Mouse (Mus musculus): Measurements from ENCODE around the gene Cyp17a1. TPM values are rescaled to one million over a fixed set of nuclear protein-coding genes. Genes with fewer than 3 reads are reported as not detected.
A peak's percentile ranks its signal among the peaks of the same experiment; 100 is the strongest.

Cyp17a1 gene
- polyA plus RNA-seq, 1 experiment = 0.14 TPM

DNA sequence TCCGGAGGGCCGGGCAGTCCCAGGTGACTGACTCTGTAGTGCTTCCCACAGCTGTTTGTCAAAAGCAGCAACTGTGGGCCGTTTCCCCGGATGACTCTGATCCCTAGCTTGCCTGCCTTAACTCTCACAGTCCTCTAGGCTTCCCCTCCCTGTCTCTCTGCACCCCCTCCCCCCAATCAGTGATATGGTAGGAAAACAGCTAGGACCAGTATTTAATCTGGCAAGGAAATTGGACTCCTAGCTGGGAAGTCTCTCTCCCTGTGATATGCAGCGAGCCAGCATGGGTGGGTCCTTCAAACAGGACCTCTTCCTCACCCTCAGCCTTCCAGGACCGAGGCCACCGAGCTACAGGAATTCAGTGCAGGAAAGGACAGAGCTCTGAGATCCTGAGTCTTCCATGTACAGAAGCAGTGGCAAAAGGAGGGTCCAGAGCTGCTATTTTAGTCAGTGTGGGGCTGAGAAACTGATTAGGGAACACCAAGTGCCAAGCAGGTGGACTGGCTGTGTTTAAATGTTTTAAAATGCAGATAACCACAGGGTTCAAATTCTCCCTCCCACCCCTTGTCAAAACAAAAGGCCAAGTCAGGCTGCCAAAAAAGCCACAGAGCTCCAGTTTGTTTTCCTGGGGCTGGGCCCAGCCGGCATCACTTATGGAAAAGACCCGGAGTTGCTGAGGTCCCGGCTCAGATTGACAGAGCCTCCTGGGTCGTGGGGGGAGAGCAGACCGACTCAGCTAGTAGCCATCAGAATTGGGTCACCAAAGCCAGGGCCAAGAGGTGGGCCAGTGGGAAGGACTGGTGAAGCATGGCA is 28.0 kb downstream of the Cyp17a1 start:
- peaks cover 9% of the 10 kb centered on the region for H3K36me3 ChIP-seq (ENCODE audit: control insufficient read depth, insufficient read depth, low read length)
- no peaks in the 10 kb centered on the region for H3K27me3 ChIP-seq (ENCODE audit: control insufficient read depth, insufficient read depth, low read length)
- H3K4me3 ChIP-seq (ENCODE audit: extremely low read depth, insufficient read depth, insufficient read length) = no peak overlapping the region
- H3K4me1 ChIP-seq (ENCODE audit: control insufficient read depth, insufficient read depth, insufficient read length) = peaks cover 3% of the 10 kb centered on the region; the same call in 1 of the 2 replicates
- DNase-seq (ENCODE audit: low read depth in 1 of 2, low spot score in 2 of 2) = no peak
- peak overlapping the region; percentile 31; the same call in 1 of the 2 replicates for H3K27ac ChIP-seq (ENCODE audit: insufficient read depth, low read length)
- TF ChIP-seq POLR2A (IDR thresholded peaks at IDR 0.05; ENCODE audit: low read depth, low read length) = no peak
- no peak for TF ChIP-seq CTCF (IDR thresholded peaks at IDR 0.05; ENCODE audit: extremely low read depth, insufficient read depth, insufficient read length, insufficient replicate concordance)
- 88% methylated on average over 12 of the region's 12 CpGs for WGBS

DNA sequence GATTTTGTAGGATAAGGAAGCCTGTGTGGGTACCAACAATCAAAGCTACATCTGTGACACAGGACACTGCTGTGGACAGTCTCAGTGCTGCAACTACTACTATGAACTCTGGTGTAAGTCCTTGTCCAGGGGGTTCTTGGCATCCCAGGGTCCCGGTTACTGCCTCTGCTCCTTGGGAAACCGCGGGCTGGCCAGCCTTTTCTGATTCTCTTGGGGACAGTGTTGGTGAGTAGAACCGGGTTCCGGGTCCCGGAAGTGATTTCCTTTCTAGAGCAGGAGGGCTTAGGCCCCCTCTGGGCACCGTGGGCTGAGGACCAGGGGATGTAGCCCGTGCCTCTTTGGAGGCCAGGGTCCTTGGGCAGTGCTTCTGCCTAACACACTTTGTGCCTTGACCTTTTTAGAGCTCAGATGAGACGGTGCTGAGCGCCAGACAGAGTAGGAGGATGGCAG is 28.6 kb downstream of the Cyp17a1 start:
- Histone ChIP-seq H3K36me3 (ENCODE audit: control insufficient read depth, insufficient read depth, low read length) (peaks cover 9% of the 10 kb centered on the region), H3K4me1 (ENCODE audit: control insufficient read depth, insufficient read depth, insufficient read length) (peaks cover 3% of the 10 kb centered on the region; the same call in 1 of the 2 replicates), H3K27ac (ENCODE audit: insufficient read depth, low read length) (0 out of 2 replicates have a peak overlapping the region, but pooled peaks have one; percentile 24), H3K27me3 (ENCODE audit: control insufficient read depth, insufficient read depth, low read length) (no peaks in the 10 kb centered on the region), H3K4me3 (ENCODE audit: extremely low read depth, insufficient read depth, insufficient read length) (no peak overlapping the region)
- 91% methylated on average over 10 of the region's 10 CpGs for WGBS
- TF ChIP-seq POLR2A (IDR thresholded peaks at IDR 0.05; ENCODE audit: low read depth, low read length) (no peak), CTCF (IDR thresholded peaks at IDR 0.05; ENCODE audit: extremely low read depth, insufficient read depth, insufficient read length, insufficient replicate concordance) (no peak)
- DNase-seq (ENCODE audit: low read depth in 1 of 2, low spot score in 2 of 2) = no peak

DNA sequence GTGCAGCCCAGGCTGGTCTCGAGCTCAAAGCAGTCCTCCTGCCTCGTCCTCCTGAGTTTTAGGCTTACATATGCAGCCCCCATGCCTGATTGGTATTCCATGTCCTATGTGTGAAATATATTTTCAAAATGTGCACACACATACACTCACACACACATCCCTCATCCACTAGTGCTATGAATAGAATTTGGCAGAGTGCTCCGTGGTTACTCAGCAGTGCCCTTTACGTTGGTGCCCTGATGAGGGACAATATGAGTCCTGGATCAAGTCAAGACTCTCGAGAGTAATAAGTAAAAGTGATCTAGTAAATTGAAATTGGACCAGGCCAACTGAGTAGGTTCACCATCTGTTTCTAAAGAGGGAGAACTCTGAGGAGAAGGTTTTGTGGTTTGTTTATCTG is 29.7 kb downstream of the Cyp17a1 start:
- Histone ChIP-seq H3K4me3 (ENCODE audit: extremely low read depth, insufficient read depth, insufficient read length) (no peak overlapping the region), H3K27me3 (ENCODE audit: control insufficient read depth, insufficient read depth, low read length) (no peaks in the 10 kb centered on the region), H3K36me3 (ENCODE audit: control insufficient read depth, insufficient read depth, low read length) (peaks cover 9% of the 10 kb centered on the region), H3K4me1 (ENCODE audit: control insufficient read depth, insufficient read depth, insufficient read length) (peaks cover 3% of the 10 kb centered on the region; the same call in 1 of the 2 replicates), H3K27ac (ENCODE audit: insufficient read depth, low read length) (no peak overlapping the region)
- TF ChIP-seq POLR2A (IDR thresholded peaks at IDR 0.05; ENCODE audit: low read depth, low read length) (no peak), CTCF (IDR thresholded peaks at IDR 0.05; ENCODE audit: extremely low read depth, insufficient read depth, insufficient read length, insufficient replicate concordance) (no peak)
- no peak for DNase-seq (ENCODE audit: low read depth in 1 of 2, low spot score in 2 of 2)
- 74% methylated on average over 5 of the region's 5 CpGs for WGBS

DNA sequence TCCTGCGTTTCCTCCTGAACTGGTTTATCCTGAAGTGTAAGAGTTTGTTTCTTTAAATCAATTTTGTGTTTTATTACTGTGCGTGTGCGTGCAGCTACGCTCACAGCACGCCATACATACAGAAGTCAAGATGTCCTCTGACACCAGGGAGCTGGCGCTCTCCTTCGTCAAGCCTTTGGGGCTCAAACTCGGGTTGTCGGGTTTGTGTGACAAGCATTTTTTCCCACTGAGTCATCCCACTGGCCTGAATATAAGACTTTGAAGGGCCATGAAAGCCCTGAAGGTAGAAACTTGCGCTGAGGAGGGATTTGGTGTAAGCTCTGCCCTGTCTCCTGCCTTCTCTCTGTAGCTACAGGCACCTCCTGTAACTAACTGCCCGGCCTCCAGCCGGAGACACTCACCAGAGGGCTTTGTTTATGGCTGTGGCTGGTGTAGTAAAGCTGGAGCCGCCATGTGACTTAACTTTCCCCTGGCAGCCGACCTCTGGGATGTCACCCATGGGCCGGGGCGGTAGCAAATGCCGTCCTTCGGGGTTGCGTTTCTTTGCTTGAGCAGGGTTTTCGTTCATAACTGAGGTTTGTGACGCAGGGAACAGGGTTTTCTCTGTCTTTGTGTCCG is 30.7 kb downstream of the Cyp17a1 start:
- no peak overlapping the region for H3K27ac ChIP-seq (ENCODE audit: insufficient read depth, low read length)
- TF ChIP-seq CTCF (IDR thresholded peaks at IDR 0.05; ENCODE audit: extremely low read depth, insufficient read depth, insufficient read length, insufficient replicate concordance) (no peak), POLR2A (IDR thresholded peaks at IDR 0.05; ENCODE audit: low read depth, low read length) (no peak)
- no peak for DNase-seq (ENCODE audit: low read depth in 1 of 2, low spot score in 2 of 2)
- WGBS = 92% methylated on average over 22 of the region's 22 CpGs
- H3K36me3 ChIP-seq (ENCODE audit: control insufficient read depth, insufficient read depth, low read length) = peaks cover 8% of the 10 kb centered on the region
- H3K4me1 ChIP-seq (ENCODE audit: control insufficient read depth, insufficient read depth, insufficient read length) = peaks cover 3% of the 10 kb centered on the region; the same call in 1 of the 2 replicates
- H3K4me3 ChIP-seq (ENCODE audit: extremely low read depth, insufficient read depth, insufficient read length) = no peak overlapping the region
- H3K27me3 ChIP-seq (ENCODE audit: control insufficient read depth, insufficient read depth, low read length) = no peaks in the 10 kb centered on the region

DNA sequence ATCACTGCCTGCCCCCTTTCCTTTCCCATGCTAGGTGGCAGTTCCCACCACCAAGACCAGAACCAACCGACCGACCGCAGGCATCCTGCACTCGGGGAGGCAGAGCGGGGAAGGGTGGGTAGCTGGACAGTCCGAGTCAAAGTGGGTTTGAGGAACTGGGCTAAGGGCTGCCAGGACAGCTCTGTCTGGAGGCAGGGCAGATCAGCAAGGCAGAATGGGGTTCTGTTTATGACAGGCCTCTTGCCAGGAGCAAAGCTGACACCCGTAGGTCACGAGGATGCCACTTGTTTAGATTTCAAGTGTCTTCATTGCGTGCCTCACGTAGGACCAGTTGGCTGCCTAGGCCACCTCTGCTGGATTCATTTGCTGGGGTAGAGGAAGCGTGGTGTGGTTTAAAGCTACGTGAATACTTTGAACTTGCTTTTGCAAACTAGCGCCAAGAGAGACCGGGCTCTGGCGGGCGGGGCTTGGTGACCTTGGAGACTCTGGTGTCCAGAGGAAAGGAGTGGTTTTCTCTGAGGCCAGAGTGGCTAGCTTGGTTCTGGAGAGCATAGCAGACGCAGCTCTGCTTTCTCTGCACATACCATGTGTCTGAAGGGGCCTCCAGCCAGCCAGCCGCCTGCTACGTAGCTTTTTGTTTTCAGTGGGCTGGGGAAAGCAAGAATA is 31.4 kb downstream of the Cyp17a1 start:
- no peak for DNase-seq (ENCODE audit: low read depth in 1 of 2, low spot score in 2 of 2)
- H3K27me3 ChIP-seq (ENCODE audit: control insufficient read depth, insufficient read depth, low read length) = no peaks in the 10 kb centered on the region
- H3K27ac ChIP-seq (ENCODE audit: insufficient read depth, low read length) = peak overlapping the region; percentile 36; the same call in 1 of the 2 replicates
- H3K4me1 ChIP-seq (ENCODE audit: control insufficient read depth, insufficient read depth, insufficient read length) = peaks cover 3% of the 10 kb centered on the region; the same call in 1 of the 2 replicates
- peaks cover 8% of the 10 kb centered on the region for H3K36me3 ChIP-seq (ENCODE audit: control insufficient read depth, insufficient read depth, low read length)
- 66% methylated on average over 19 of the region's 19 CpGs for WGBS
- H3K4me3 ChIP-seq (ENCODE audit: extremely low read depth, insufficient read depth, insufficient read length) = no peak overlapping the region
- TF ChIP-seq CTCF (IDR thresholded peaks at IDR 0.05; ENCODE audit: extremely low read depth, insufficient read depth, insufficient read length, insufficient replicate concordance) = no peak
- no peak for TF ChIP-seq POLR2A (IDR thresholded peaks at IDR 0.05; ENCODE audit: low read depth, low read length)

DNA sequence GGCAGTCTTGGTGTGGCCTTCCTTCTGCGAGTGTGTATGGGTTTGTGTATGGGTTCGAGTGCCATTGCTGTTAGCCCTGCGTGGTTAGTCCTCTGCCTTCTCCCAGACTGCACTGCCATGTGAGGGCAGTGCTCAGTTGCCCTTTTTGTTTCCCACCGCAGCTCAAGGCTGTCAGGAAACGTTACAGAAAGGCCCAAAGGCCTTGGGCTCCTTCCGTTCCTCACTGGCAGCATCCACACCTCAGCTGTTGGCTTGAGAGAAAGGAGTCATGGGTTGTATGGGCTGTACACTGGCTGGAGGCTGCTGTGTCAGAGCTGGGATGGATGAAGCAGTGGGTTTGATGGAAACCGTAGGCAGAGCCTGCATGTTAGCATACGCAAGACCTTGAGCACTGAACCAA is 32.2 kb downstream of the Cyp17a1 start:
- WGBS = 91% methylated on average over 8 of the region's 8 CpGs
- Histone ChIP-seq H3K27ac (ENCODE audit: insufficient read depth, low read length) (no peak overlapping the region; the same call in 1 of the 2 replicates), H3K4me3 (ENCODE audit: extremely low read depth, insufficient read depth, insufficient read length) (no peak overlapping the region), H3K36me3 (ENCODE audit: control insufficient read depth, insufficient read depth, low read length) (peaks cover 8% of the 10 kb centered on the region), H3K4me1 (ENCODE audit: control insufficient read depth, insufficient read depth, insufficient read length) (peaks cover 3% of the 10 kb centered on the region; the same call in 1 of the 2 replicates), H3K27me3 (ENCODE audit: control insufficient read depth, insufficient read depth, low read length) (no peaks in the 10 kb centered on the region)
- TF ChIP-seq CTCF (IDR thresholded peaks at IDR 0.05; ENCODE audit: extremely low read depth, insufficient read depth, insufficient read length, insufficient replicate concordance) (no peak), POLR2A (IDR thresholded peaks at IDR 0.05; ENCODE audit: low read depth, low read length) (no peak)
- DNase-seq (ENCODE audit: low read depth in 1 of 2, low spot score in 2 of 2) = no peak
